13 mouse cellular contexts compared by ENCODE assay signal in the genomic region with DNA sequence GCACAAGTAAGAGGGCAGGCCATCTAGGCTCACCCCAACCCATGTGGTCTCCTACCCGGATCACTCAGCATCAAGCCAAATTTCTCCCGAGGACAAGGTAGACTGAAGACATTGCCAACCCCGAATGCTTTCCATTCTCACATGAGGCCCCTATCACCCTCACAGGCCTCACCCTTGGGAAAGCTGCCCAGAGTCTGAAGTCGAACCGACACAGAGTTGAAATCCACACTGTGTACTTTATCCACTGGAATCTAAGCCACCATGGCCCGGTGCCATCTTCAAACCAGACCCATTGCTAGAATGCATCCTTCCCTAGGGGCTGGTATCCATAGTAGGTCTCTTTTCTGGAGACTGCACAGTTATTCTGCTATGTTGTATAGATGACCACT. TPM values are rescaled to one million over a fixed set of nuclear protein-coding genes. Genes with fewer than 3 reads are reported as not detected.
A peak's percentile ranks its signal among the peaks of the same experiment; 100 is the strongest.
DNase-seq lines count a peak whose midpoint lies in the region; ATAC-seq lines count a peak whose summit lies in the region.
"Had no signal": no experiment of that assay in that cellular context is flagged by ENCODE, and none has a peak within 500 bp of the region (broad histone marks: within the 10 kb centered on the region; RNA-seq: fewer than 3 reads in every experiment).

No protein-coding gene starts in this region.

- no peaks in the 10 kb centered on the region for H3K36me3 ChIP-seq in embryonic facial prominence, embryonic 12.5 days
- H3K36me3 ChIP-seq: hindbrain, embryonic 12.5 days; neural tube, embryonic 12.5 days had no signal

- H3K27me3 ChIP-seq in embryonic facial prominence, embryonic 12.5 days, result no peaks in the 10 kb centered on the region
- H3K27me3 ChIP-seq: hindbrain, embryonic 12.5 days; megakaryocyte, embryonic 14.5 days; neural tube, embryonic 12.5 days had no signal

- 83% methylated on average over 6 of the region's 6 CpGs for WGBS in embryonic facial prominence, embryonic 12.5 days

- ATAC-seq in embryonic facial prominence, embryonic 12.5 days (ENCODE audit: insufficient number of reproducible peaks, insufficient read depth, low FRiP score, low TSS enrichment), result peak; percentile 15; the same call in 1 of the 2 replicates
- peak; percentile 46 for ATAC-seq in megakaryocyte-erythroid progenitor cell, adult 5-6 weeks (replicated peaks; ENCODE audit: low FRiP score, low TSS enrichment, poor library complexity, severe bottlenecking)
- ATAC-seq in activated CD4-positive, CD25-positive, alpha-beta regulatory T cell, adult 4 months, result no peak

- DNase-seq in kidney, adult 18-20 months, result peak; percentile 55
- no peak for DNase-seq in kidney, postnatal 4 days
- peak; percentile 76 to 86 for DNase-seq in kidney, postnatal 36 days
- DNase-seq in cerebellum, adult 11 months, result no peak
- DNase-seq: embryo, embryonic 11 days had no signal

- H3K4me2 ChIP-seq in embryonic facial prominence, embryonic 12.5 days (replicated peaks), result no peak overlapping the region
- H3K4me2 ChIP-seq: hindbrain, embryonic 12.5 days; neural tube, embryonic 12.5 days had no signal

- no peak overlapping the region for H3K9ac ChIP-seq in embryonic facial prominence, embryonic 12.5 days
- H3K9ac ChIP-seq: hindbrain, embryonic 12.5 days; neural tube, embryonic 12.5 days had no signal

- H3K4me3 ChIP-seq in embryonic facial prominence, embryonic 12.5 days, result no peak overlapping the region
- H3K4me3 ChIP-seq: hindbrain, embryonic 12.5 days; neural tube, embryonic 12.5 days had no signal

- no peaks in the 10 kb centered on the region for H3K9me3 ChIP-seq in embryonic facial prominence, embryonic 12.5 days
- H3K9me3 ChIP-seq: hindbrain, embryonic 12.5 days; megakaryocyte, embryonic 14.5 days; neural tube, embryonic 12.5 days had no signal

- no peak overlapping the region for H3K27ac ChIP-seq in embryonic facial prominence, embryonic 12.5 days
- H3K27ac ChIP-seq: hindbrain, embryonic 12.5 days; neural tube, embryonic 12.5 days had no signal

- peaks cover 5% of the 10 kb centered on the region; the same call in 1 of the 2 replicates for H3K4me1 ChIP-seq in embryonic facial prominence, embryonic 12.5 days
- H3K4me1 ChIP-seq: hindbrain, embryonic 12.5 days; neural tube, embryonic 12.5 days had no signal

RNA-seq across cellular contexts. Expression of gene Ifnar1, which starts 37.5 kb away (rescaled TPM):
- polyA plus RNA-seq in embryonic facial prominence, embryonic 12.5 days (2016; fragmentation: Nextera tagmentation; extraction: Ambion mirVana), result 69.3 and 71.6 TPM in 2 replicates
- total RNA-seq in megakaryocyte-erythroid progenitor cell, adult 5-6 weeks (2014; fragmentation: Nextera tagmentation), result 16.3 and 19.6 TPM in 2 replicates
- total RNA-seq in megakaryocyte-erythroid progenitor cell, adult 5-6 weeks (2017), result 22.2 and 22.7 TPM in 2 replicates
- polyA plus RNA-seq in activated CD4-positive, CD25-positive, alpha-beta regulatory T cell, adult 4 months (2017; shearing (Covaris generic)), result 10 to 100 TPM; 87.0 to 90.6 TPM

RNA-seq across cellular contexts. Expression of gene Il10rb, which starts 41.5 kb away (rescaled TPM):
- 14.1 TPM in 2 replicates for polyA plus RNA-seq in embryonic facial prominence, embryonic 12.5 days (2016; fragmentation: Nextera tagmentation; extraction: Ambion mirVana)
- 17.3 and 20.6 TPM in 2 replicates for total RNA-seq in megakaryocyte-erythroid progenitor cell, adult 5-6 weeks (2014; fragmentation: Nextera tagmentation)
- total RNA-seq in megakaryocyte-erythroid progenitor cell, adult 5-6 weeks (2017), result 23.1 and 29.0 TPM in 2 replicates
- 100 to 1,000 TPM; 108 to 129 TPM for polyA plus RNA-seq in activated CD4-positive, CD25-positive, alpha-beta regulatory T cell, adult 4 months (2017; shearing (Covaris generic))

RNA-seq across cellular contexts. Expression of gene Gm21970, which starts 56.0 kb away (rescaled TPM):
- polyA plus RNA-seq in embryonic facial prominence, embryonic 12.5 days (2016; fragmentation: Nextera tagmentation; extraction: Ambion mirVana), result not detected in 2 replicates
- 7.6 TPM in 1 of 2 replicates, not detected in the other for total RNA-seq in megakaryocyte-erythroid progenitor cell, adult 5-6 weeks (2014; fragmentation: Nextera tagmentation)
- total RNA-seq in megakaryocyte-erythroid progenitor cell, adult 5-6 weeks (2017), result not detected in 2 replicates
- 1 to 10 TPM in 1 of 2 experiments, not detected in 1; 1.9 TPM for polyA plus RNA-seq in activated CD4-positive, CD25-positive, alpha-beta regulatory T cell, adult 4 months (2017; shearing (Covaris generic))
- total RNA-seq: left cerebral cortex, adult 8-10 months had no signal
- polyA plus RNA-seq: frontal cortex, adult 2 months; hindbrain, embryonic 12.5 days; neural tube, embryonic 12.5 days had no signal

Comparison
In these comparisons a context has a peak if more than half of its experiments do, and no peak if none do; other contexts are left out.
1. DNase-seq: peak in kidney, adult 18-20 months (single experiment) and kidney, postnatal 36 days (2 of 2); none in kidney, postnatal 4 days (0 of 2) and cerebellum, adult 11 months (single experiment).